Mouse (Mus musculus) embryonic facial prominence, embryonic 13.5 days (tissue): ENCODE results near the gene Rreb1. TPM values are rescaled to one million over a fixed set of nuclear protein-coding genes. Genes with fewer than 3 reads are reported as not detected.

Experiments used
- ATAC-seq: fragments of 200-750 bp; cut with Nextera tagmentation; 2 replicates; pipeline ENCODE4 v1.8.0; 2017; ENCODE audit warnings: low read depth; ENCODE audit not compliant: insufficient number of reproducible peaks, insufficient read depth, low FRiP score, low TSS enrichment
- H3K27ac ChIP-seq: fragments of 300-500 bp; sonication (generic); 2 replicates; pipeline ENCODE4 v1.5.1; 2015; ENCODE audit warnings: moderate library complexity, mild to moderate bottlenecking, inconsistent platforms
- H3K27me3 ChIP-seq: fragments of 300-500 bp; sonication (generic); 2 replicates; pipeline ENCODE4 v1.6.1; 2015; ENCODE audit warnings: mild to moderate bottlenecking, inconsistent platforms
- H3K36me3 ChIP-seq: fragments of 300-500 bp; sonication (generic); 2 replicates; pipeline ENCODE4 v1.6.1; 2015; ENCODE audit warnings: mild to moderate bottlenecking, inconsistent platforms
- H3K4me1 ChIP-seq: fragments of 300-500 bp; sonication (generic); 2 replicates; pipeline ENCODE4 v1.6.1; 2015; ENCODE audit warnings: inconsistent platforms
- H3K4me2 ChIP-seq: fragments of 300-500 bp; sonication (generic); 2 replicates; pipeline ENCODE4 v1.6.1; 2015; ENCODE audit warnings: moderate library complexity, mild to moderate bottlenecking, inconsistent platforms
- H3K4me3 ChIP-seq: fragments of 300-500 bp; sonication (generic); 2 replicates; pipeline ENCODE4 v1.5.1; 2015; ENCODE audit warnings: mild to moderate bottlenecking, inconsistent platforms
- H3K9ac ChIP-seq: fragments of 300-500 bp; sonication (generic); 2 replicates; pipeline ENCODE4 v1.6.1; 2015; ENCODE audit warnings: mild to moderate bottlenecking, inconsistent platforms
- H3K9me3 ChIP-seq: fragments of 300-500 bp; sonication (generic); 2 replicates; pipeline ENCODE4 v1.6.1; 2016; ENCODE audit warnings: inconsistent platforms
- WGBS: fragments of 180-500 bp; shearing (Covaris S2); methylation state at CpG from one replicate; pipeline ENCODE4 v1.1.7; 2015; ENCODE audit warnings: mixed read lengths; 5-methylcytosine and 5-hydroxymethylcytosine counted together
- polyA plus RNA-seq: library from polyadenylated mRNA; unstranded; fragments of >200 nt; fragmentation: Nextera tagmentation; extraction: Ambion mirVana; gene quantifications from 2 replicates; pipeline ENCODE4 v1.2.1, GENCODE M21; 2015

The Rreb1 gene
- polyA plus RNA-seq, 1 experiment from 2014 or later = 15.0 TPM

- WGBS = 83% methylated on average over 6 of the region's 6 CpGs
- no peaks in the 10 kb centered on the region for H3K9me3 ChIP-seq
- H3K4me3 ChIP-seq = no peak overlapping the region
Observed at GRCm38 (mm10) chr13:37974036-37974435, 195.8 kb downstream of the Rreb1 start.

GRCm38 (mm10) chr13:37974731-37975130 is 196.5 kb downstream of the Rreb1 start:
- Histone ChIP-seq H3K4me1 (no peaks in the 10 kb centered on the region), H3K4me3 (no peak overlapping the region), H3K4me2 (no peak overlapping the region), H3K9me3 (no peaks in the 10 kb centered on the region), H3K27ac (no peak overlapping the region), H3K36me3 (peaks cover 41% of the 10 kb centered on the region), H3K27me3 (no peaks in the 10 kb centered on the region), H3K9ac (no peak overlapping the region)
- no peak for ATAC-seq
- WGBS = 89% methylated on average over 5 of the region's 5 CpGs

More at GRCm38 (mm10) chr13:37974036-37974435, 195.8 kb downstream of the Rreb1 start:
- H3K36me3 ChIP-seq = peaks cover 35% of the 10 kb centered on the region
- H3K4me2 ChIP-seq = no peak overlapping the region
- no peak for ATAC-seq
- no peak overlapping the region for H3K9ac ChIP-seq
- H3K27me3 ChIP-seq = no peaks in the 10 kb centered on the region
- peaks cover 3% of the 10 kb centered on the region for H3K4me1 ChIP-seq
- no peak overlapping the region for H3K27ac ChIP-seq

DNA sequence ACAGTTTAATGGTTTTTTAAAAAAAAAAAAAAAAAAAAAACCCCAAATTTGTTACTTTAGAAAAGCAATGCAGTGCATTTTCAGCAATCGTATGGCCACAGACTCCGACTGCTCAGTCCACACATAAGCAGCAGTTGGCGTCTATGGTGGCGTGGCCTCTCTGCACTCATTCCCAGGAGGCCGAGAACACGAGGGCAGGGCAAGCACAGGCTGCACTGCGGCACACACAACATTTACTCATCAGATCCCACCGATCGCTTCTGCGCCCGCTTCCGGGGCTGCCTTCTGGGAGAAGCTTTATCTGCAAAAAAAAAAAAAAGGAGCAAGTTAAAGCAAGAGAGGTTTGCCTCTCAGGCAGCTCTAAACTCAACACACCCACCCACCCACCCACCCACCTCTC is 201.3 kb downstream of the Rreb1 start:
- H3K36me3 ChIP-seq = peaks cover 83% of the 10 kb centered on the region
- H3K4me2 ChIP-seq = no peak overlapping the region
- no peaks in the 10 kb centered on the region for H3K27me3 ChIP-seq
- H3K9ac ChIP-seq = no peak overlapping the region
- H3K9me3 ChIP-seq = no peaks in the 10 kb centered on the region
- no peak overlapping the region for H3K4me3 ChIP-seq
- H3K27ac ChIP-seq = no peak overlapping the region
- ATAC-seq = no peak
- H3K4me1 ChIP-seq = no peaks in the 10 kb centered on the region
- 92% methylated on average over 12 of the region's 12 CpGs for WGBS

DNA sequence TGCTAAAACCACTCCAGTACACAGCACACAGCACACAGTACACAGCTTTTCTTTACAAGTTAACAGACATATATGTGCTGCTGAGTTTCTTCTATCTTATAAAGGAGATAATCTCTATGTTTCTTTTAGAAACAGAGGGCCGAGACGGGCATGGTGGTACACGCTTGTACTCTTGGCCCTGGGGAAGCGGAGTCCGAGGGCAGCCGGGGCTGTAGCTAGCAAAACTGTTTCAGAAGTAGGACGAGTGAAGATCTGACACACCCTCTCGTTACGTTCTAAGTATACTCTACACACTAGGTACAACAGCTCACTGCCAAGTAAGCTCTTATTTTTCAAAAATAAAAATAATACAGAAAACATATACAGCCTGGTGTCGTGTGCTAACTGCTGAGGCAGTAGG is 202.1 kb downstream of the Rreb1 start:
- no peak overlapping the region for H3K4me2 ChIP-seq
- no peak overlapping the region for H3K27ac ChIP-seq
- H3K9me3 ChIP-seq = no peaks in the 10 kb centered on the region
- H3K36me3 ChIP-seq = peaks cover 87% of the 10 kb centered on the region
- H3K4me3 ChIP-seq = no peak overlapping the region
- H3K4me1 ChIP-seq = no peaks in the 10 kb centered on the region
- 93% methylated on average over 10 of the region's 10 CpGs for WGBS
- no peak for ATAC-seq
- no peak overlapping the region for H3K9ac ChIP-seq
- H3K27me3 ChIP-seq = no peaks in the 10 kb centered on the region

- peaks cover 86% of the 10 kb centered on the region for H3K36me3 ChIP-seq
- H3K9me3 ChIP-seq = no peaks in the 10 kb centered on the region
- H3K27ac ChIP-seq = no peak overlapping the region
- WGBS = 90% methylated on average over 5 of the region's 5 CpGs
- H3K4me3 ChIP-seq = no peak overlapping the region
- H3K4me2 ChIP-seq = no peak overlapping the region
- ATAC-seq = no peak
- no peaks in the 10 kb centered on the region for H3K27me3 ChIP-seq
- no peaks in the 10 kb centered on the region for H3K4me1 ChIP-seq
- no peak overlapping the region for H3K9ac ChIP-seq
Observed at GRCm38 (mm10) chr13:37981063-37981462, 202.9 kb downstream of the Rreb1 start.

- no peak overlapping the region for H3K27ac ChIP-seq
- H3K27me3 ChIP-seq = no peaks in the 10 kb centered on the region
- no peaks in the 10 kb centered on the region for H3K9me3 ChIP-seq
- ATAC-seq = no peak
- H3K4me3 ChIP-seq = no peak overlapping the region
- H3K36me3 ChIP-seq = peaks cover 92% of the 10 kb centered on the region
- 69% methylated on average over 10 of the region's 10 CpGs for WGBS
- H3K4me2 ChIP-seq = no peak overlapping the region
- no peak overlapping the region for H3K9ac ChIP-seq
- no peaks in the 10 kb centered on the region for H3K4me1 ChIP-seq
Observed at GRCm38 (mm10) chr13:37986166-37986565, 208.0 kb downstream of the Rreb1 start.

DNA sequence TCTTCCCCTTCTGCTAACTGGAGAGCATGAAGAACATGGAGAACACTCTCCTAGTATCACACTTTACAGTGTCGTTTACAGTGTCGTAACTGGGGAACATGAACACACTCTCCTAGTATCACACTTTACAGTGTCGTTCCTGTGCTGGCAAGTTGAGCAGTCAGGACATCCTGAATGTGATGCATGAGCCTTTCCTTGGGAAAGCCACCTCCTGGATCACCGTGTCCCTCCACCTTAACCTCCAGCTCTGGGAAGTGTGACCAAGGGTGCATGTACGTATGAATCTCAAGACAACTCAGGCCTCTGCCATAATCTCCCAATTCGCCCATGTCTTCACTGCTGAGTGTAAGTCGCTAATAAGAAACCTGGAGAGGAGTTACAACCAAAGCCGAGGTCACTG is 211.5 kb downstream of the Rreb1 start:
- Histone ChIP-seq H3K9ac (no peak overlapping the region), H3K27me3 (no peaks in the 10 kb centered on the region), H3K4me2 (no peak overlapping the region), H3K4me1 (0 out of 2 replicates have a peak, but pooled peaks cover 2% of the 10 kb centered on the region), H3K9me3 (no peaks in the 10 kb centered on the region), H3K27ac (no peak overlapping the region), H3K4me3 (no peak overlapping the region), H3K36me3 (peaks cover 63% of the 10 kb centered on the region)
- no peak for ATAC-seq
- WGBS = 93% methylated on average over 8 of the region's 8 CpGs

DNA sequence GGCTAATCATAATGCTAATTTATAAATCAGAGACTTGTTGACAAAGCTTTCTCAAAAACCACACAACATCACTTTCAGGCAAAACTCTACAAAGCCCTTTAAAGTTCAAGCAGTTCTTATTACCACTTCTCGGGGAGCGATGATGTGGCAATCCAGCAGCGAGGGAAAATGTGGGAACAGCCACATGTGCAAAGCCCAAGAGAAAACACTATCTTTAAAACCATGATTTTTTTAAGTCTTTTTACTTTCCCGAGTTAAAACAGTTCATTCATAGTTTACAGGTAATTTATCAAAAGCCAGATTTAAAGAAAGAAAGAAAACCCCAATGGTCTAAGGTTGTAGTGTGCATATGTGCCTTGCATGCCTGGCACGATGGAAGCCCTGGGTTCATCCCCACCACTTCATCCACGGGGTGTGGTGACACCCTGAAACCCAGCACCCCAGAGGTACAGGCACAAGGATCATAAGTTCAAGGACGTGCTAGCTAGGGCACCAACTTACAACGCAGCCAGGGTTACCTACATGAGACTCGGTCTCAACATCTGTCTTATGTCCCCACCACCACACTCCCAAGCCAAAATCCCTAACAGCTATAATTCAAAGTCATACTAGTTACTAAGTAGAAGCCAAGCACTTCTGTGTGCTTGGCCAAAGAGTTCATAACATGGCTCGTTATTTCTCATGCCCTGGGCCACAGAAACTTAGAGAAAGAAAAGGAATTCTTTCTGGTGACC is 214.6 kb downstream of the Rreb1 start:
- Histone ChIP-seq H3K4me2 (peak overlapping the region; percentile 86), H3K27me3 (no peaks in the 10 kb centered on the region), H3K9ac (peak overlapping the region; percentile 96), H3K27ac (peak overlapping the region; percentile 94; the same call in 1 of the 2 replicates), H3K4me1 (0 out of 2 replicates have a peak, but pooled peaks cover 2% of the 10 kb centered on the region), H3K36me3 (peaks cover 36% of the 10 kb centered on the region), H3K9me3 (no peaks in the 10 kb centered on the region), H3K4me3 (peak overlapping the region; percentile 92)
- 8% methylated on average over 10 of the region's 10 CpGs for WGBS
- ATAC-seq = no peak

- under 1% methylated on average over 17 of the region's 17 CpGs for WGBS
- Histone ChIP-seq H3K4me1 (0 out of 2 replicates have a peak, but pooled peaks cover 2% of the 10 kb centered on the region), H3K27me3 (no peaks in the 10 kb centered on the region), H3K27ac (peak overlapping the region; percentile 94), H3K36me3 (peaks cover 31% of the 10 kb centered on the region), H3K4me3 (peak overlapping the region; percentile 92), H3K9ac (peak overlapping the region; percentile 96), H3K9me3 (no peaks in the 10 kb centered on the region), H3K4me2 (peak overlapping the region; percentile 86)
- no peak for ATAC-seq
Observed at GRCm38 (mm10) chr13:37993376-37993703, 215.1 kb downstream of the Rreb1 start.

DNA sequence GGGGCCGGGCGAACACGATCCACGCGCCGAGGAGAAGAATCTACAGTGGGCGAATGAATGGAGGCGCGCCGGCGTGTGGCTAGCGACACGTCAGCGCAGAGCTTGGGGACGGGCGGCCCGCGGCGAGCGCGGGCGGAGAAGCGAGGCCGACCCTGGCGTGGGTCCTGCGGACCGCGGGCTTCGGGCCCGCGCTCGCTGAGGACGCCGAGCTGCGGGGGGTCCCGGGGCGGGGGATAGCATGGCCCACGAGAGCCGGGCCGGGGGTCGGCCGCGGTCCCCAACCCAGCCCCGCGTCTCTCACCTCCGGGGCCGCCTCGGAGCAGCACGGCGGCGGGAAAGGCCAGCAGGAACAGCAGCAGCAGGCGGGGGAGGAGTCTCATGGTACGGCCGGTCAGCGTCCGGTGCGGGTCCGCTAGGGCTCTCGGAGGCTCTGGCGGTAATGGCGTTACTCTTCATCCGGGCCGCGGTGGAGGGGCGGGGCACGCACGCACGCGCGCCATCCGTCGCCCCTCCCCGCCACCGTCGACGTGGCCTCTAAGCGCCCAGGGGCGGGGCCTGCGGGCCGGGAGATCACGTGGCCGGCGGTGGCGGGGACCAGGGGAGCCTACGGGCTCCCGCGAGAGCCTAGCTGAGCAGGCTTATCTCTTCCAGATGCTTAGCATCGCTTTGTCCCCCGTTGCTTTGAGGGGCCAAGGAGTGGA is 215.7 kb downstream of the Rreb1 start, which contains the start of gene Ssr1:
Gene Ssr1 (minus strand): TSS at position 514 of the 701 bp plus-strand sequence.
- peak within 1 kb of the TSS; percentile 86 for H3K4me2 ChIP-seq
- no peaks in the 10 kb centered on the region for H3K27me3 ChIP-seq
- H3K36me3 ChIP-seq = peaks cover 26% of the 10 kb centered on the region
- 0 out of 2 replicates have a peak, but pooled peaks cover 2% of the 10 kb centered on the region for H3K4me1 ChIP-seq
- WGBS = under 1% methylated on average over 84 of the region's 89 CpGs
- peak within 1 kb of the TSS; percentile 96 for H3K9ac ChIP-seq
- no peaks in the 10 kb centered on the region for H3K9me3 ChIP-seq
- peak; percentile 91 for ATAC-seq
- H3K4me3 ChIP-seq = peak within 1 kb of the TSS; percentile 92
- peak within 1 kb of the TSS; percentile 94 for H3K27ac ChIP-seq

DNA sequence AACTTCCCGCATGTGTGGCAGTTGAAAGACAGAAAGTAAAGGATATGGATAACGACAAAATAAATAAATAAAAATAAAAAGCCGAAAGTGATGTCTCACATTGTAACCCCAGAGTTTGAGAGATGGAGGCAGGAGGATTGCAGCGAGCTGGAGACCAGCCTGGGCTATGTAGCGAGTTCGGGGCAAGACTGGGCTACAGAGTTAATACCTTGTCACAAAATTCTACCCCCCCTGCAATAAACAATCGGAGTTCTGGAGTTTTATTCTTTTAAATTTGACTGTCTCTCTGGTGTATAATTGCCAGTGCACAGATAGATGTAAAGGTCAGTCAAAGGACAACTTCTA is 216.2 kb downstream of the Rreb1 start:
- peak overlapping the region; percentile 92 for H3K4me3 ChIP-seq
- 0 out of 2 replicates have a peak, but pooled peaks cover 2% of the 10 kb centered on the region for H3K4me1 ChIP-seq
- ATAC-seq = peak; percentile 33; the same call in 1 of the 2 replicates
- peak overlapping the region; percentile 73 for H3K27ac ChIP-seq
- WGBS = 19% methylated on average over 7 of the region's 7 CpGs
- H3K27me3 ChIP-seq = no peaks in the 10 kb centered on the region
- H3K4me2 ChIP-seq = peak overlapping the region; percentile 86
- peaks cover 21% of the 10 kb centered on the region for H3K36me3 ChIP-seq
- no peaks in the 10 kb centered on the region for H3K9me3 ChIP-seq
- peak overlapping the region; percentile 96 for H3K9ac ChIP-seq

DNA sequence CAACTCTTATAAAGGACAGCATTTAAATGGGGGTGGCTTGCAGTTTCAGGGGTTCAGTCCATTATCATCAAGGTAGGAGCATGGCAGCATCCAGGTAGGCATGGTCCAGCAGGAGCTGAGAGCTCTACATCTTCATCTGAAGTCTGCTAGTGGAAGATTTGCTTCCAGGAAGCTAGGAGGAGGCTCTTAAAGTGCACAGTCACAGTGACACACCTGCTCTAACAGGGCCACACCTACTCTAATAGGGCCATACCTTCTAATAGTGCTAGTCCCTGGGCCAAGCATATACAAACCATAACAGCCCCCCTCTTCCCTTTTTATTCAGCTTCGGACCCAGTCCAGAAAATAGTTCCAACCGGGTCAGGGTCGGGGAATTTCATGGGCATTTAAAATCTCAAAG is 221.5 kb downstream of the Rreb1 start:
- Histone ChIP-seq H3K27me3 (peaks cover 3% of the 10 kb centered on the region), H3K36me3 (no peaks in the 10 kb centered on the region), H3K4me3 (no peak overlapping the region), H3K9me3 (no peaks in the 10 kb centered on the region), H3K4me1 (no peaks in the 10 kb centered on the region), H3K4me2 (no peak overlapping the region), H3K27ac (no peak overlapping the region), H3K9ac (no peak overlapping the region)
- no peak for ATAC-seq
- 78% methylated on average over 3 of the region's 3 CpGs for whole genome bisulfite sequencing
